Mouse (Mus musculus) left cerebral cortex, adult 8-10 months (tissue): Measurements from ENCODE around the gene Kirrel2. TPM values are rescaled to one million over a fixed set of nuclear protein-coding genes. Genes with fewer than 3 reads are reported as not detected.

Experiments
- DNase-seq, 2 experiments: peaks; one replicate each; pipeline ENCODE4 v3.0.0; 2022; ENCODE audit warnings: low spot score in 2 of 2
- total RNA-seq, 4 experiments: library from RNA; stranded (reverse); gene quantifications; 2 replicates each; pipeline ENCODE4 v1.2.4; 2022

Gene Kirrel2
- total RNA-seq, 4 experiments from 2014 or later = 5.5 to 10.2 (median 7.5) TPM

DNA sequence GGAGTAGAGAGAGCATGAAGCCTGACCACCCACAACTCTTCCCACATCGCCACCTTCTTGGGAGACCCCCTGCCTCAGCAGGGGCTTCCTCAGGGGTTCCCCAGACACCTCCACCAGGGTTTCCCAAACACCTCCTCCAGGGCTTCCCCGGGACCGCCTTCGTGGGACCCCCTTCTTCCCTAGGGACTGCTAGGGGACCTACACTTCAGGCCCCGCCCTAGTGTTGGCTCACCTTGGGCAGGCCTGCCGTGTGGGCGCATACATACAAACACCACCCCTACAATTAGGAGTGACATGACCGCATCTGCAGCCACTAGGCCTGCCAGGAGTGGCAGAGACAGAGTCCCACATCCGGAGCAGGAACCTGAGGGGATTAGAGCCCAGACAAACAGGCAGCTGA lies 39.6 kb downstream of the Kirrel2 start:
- DNase-seq = no peak

DNA sequence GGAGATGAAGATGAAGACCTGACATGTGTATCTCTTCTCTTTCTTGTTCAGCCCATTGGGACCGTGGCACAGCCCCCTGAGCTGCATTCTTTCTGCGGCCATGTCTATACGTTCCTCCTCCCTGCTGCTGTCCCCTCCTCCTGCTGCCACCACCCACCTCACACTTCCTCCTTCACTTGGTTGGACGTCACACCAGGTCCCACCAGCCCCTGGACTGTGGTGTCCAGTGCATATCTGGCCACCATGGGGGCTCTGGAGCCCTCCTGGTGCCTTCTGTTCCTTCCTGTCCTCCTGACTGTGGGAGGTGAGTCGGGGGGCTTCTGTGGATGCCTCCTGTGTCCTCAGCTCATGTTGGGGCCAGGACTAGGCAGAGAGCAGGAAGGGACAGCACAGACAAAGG lies 43.9 kb downstream of the Kirrel2 start, which contains the start of gene Tyrobp:
Gene Tyrobp, plus strand, starts transcription at position 165 of the 400 bp plus-strand sequence.
- DNase-seq = no peak

DNA sequence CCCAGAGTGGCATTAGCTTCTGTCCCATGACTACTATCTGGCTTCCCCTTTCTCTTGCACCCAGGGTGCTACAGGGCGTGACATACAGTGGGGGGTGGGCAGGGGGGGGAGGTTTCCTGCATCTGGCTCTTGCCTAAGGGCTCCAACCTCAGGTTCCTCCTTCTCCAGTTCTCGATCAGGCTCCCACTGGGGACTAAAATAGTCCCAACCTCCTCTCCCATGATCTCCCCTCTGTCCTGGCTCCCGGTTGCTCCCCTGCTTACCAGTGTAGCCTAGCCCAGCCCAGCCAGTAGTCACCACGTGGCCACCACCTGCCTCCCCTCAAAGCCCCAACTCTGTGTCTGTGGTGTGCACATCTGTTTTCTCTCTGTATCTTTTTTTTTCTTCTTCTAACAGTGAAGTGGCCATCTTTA lies 44.7 kb downstream of the Kirrel2 start:
- DNase-seq = no peak

DNA sequence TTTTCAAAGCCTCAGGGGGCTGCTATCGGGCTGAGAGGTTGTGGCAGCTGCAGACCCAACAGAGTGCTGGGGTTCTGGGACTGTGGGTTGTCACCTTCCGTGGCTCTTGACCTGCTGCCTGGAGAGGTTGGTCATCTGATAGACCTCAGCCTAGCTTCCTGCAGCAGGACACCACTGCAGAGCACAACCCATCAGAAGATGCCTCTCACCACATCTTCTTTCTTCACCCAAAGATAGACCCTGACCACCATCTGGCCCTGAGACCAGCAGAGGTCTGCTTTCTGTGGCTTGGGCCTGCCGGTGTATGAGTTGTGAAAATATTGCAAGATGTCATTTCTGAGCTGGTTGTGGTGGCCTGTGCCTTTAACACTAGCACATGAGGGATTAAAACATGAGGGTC lies 46.5 kb downstream of the Kirrel2 start:
- DNase-seq = no peak

DNA sequence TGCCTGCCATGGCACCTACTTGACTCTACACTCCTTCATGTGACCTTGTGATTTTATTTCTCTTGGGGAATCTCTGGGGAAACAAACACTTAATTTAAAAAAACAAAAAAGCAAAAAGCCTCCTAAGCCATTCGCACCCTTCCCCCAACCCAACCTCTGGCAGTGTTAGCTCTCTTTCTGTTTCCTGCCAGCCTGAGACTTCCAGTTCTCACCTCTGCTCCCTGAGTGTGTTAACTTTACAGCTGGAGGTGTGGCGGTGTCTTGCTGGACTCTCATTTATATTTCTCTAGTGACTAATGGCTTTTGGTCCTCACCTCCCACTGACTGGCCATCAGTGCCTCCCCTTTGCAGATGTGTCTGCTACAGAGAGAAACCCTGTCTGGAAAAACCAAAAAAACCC lies 47.7 kb downstream of the Kirrel2 start:
- DNase-seq = no peak

DNA sequence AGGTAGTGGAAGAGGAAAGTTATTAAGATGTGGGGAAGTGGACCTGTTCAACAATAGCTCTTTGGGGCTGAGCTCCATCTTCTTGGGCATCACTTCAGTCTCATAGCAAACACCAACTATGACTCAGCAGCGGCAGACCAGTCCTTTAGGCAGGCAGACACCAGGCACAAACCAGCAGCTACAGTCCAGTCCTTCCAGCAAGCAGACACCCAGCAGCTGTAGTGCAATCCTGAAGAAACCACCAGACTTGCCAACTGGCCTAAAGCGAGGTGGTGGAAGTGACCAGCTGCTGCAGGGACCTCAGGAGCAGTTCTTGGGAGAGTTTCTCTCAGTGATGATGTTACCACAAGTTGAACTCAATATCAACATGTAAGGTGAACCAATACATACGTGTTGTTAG lies 48.9 kb downstream of the Kirrel2 start:
- no peak for DNase-seq

DNA sequence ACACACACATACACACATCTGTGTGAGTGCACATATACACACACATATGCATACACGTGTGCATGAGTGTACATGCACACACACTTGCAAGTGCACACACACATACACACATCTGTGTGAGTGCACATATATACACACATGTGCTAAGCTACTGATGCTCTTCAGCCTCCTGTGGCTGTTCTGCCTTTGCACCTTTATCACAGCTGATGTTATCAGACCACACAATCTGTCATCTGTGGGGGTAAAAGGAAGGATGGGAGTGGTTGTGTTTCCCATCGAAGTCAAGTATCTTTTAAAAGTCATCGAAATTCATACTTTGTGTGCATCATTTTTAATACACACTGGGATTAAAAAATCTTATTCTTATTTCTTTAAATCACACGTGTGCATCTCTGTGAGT lies 55.1 kb downstream of the Kirrel2 start:
- no peak for DNase-seq

DNA sequence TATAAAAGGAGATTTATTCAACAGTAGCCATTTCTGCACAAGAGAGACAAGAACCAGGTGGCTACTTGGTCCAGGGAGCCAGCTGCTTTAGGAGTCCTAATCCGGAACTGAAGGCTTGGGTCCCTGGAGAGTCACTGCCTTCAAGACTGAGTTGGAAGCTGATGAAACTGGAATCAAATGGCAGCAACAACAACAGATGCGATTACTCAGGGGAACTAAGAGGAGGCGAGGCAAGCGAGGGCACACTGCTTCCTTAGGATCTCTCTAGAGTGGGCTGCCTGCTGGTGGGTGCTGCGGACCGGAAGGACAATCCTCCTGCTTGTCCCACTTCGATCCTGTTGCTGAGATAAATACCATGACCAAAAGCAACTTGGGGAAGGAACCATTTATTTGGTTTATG lies 57.8 kb downstream of the Kirrel2 start:
- DNase-seq = no peak

Other genes with a start within 250 kb of the Kirrel2 start
- 10 to 100 TPM; 56.6 to 66.4 (median 60.7) TPM for gene Polr2i, start 225.7 kb downstream of the Kirrel2 start, total RNA-seq
- gene Tbcb, start 225.4 kb downstream of the Kirrel2 start, total RNA-seq = 100 to 1,000 TPM; 119 to 124 (median 122) TPM
- gene Ovol3, start 222.0 kb downstream of the Kirrel2 start, total RNA-seq = not detected
- under 1 TPM; 0.36 to 0.50 (median 0.38) TPM for gene Thap8, start 177.6 kb downstream of the Kirrel2 start, total RNA-seq
- 1 to 10 TPM; 1.4 to 2.9 (median 1.8) TPM for gene Wdr62, start 177.3 kb downstream of the Kirrel2 start, total RNA-seq
- gene Clip3, start 166.0 kb downstream of the Kirrel2 start, total RNA-seq = 100 to 1,000 TPM; 377 to 471 (median 424) TPM
- 10 to 100 TPM; 60.6 to 74.5 (median 62.8) TPM for gene Alkbh6, start 149.0 kb downstream of the Kirrel2 start, total RNA-seq
- 10 to 100 TPM in 1 of 4 experiments, 1 to 10 TPM in 3; 7.4 to 10.5 (median 8.8) TPM for gene Syne4, start 142.9 kb downstream of the Kirrel2 start, total RNA-seq
- gene E130208F15Rik, start 135.9 kb downstream of the Kirrel2 start, total RNA-seq = under 1 TPM in 3 of 4 experiments, not detected in 1; 0.34 to 0.87 (median 0.48) TPM
- 10 to 100 TPM in 1 of 4 experiments, 1 to 10 TPM in 3; 8.3 to 10.0 (median 9.0) TPM for gene Sdhaf1, start 133.8 kb downstream of the Kirrel2 start, total RNA-seq
- 10 to 100 TPM; 29.0 to 31.8 (median 31.0) TPM for gene Lrfn3, start 94.9 kb downstream of the Kirrel2 start, total RNA-seq
- 100 to 1,000 TPM in 2 of 4 experiments, 10 to 100 TPM in 2; 25.2 to 334 (median 134) TPM for gene Tyrobp, start 43.9 kb downstream of the Kirrel2 start, total RNA-seq
- gene Hcst, start 37.8 kb downstream of the Kirrel2 start, total RNA-seq = 1 to 10 TPM in 3 of 4 experiments, not detected in 1; 1.4 to 3.0 (median 2.1) TPM
- gene Nfkbid, start 36.0 kb downstream of the Kirrel2 start, total RNA-seq = 1 to 10 TPM; 2.2 to 4.5 (median 2.8) TPM
- 1,000 to 10,000 TPM; 1,239 to 1,309 (median 1,269) TPM for gene Aplp1, start 12.2 kb downstream of the Kirrel2 start, total RNA-seq
- under 1 TPM; 0.68 to 0.82 (median 0.75) TPM for gene Nphs1, start 625 bp upstream of the Kirrel2 start, total RNA-seq
- gene Prodh2, start 35.9 kb upstream of the Kirrel2 start, total RNA-seq = not detected
- gene Arhgap33, start 77.4 kb upstream of the Kirrel2 start, total RNA-seq = 100 to 1,000 TPM; 177 to 184 (median 178) TPM
- 1 to 10 TPM; 5.5 to 8.1 (median 6.4) TPM for gene Hspb6, start 94.5 kb upstream of the Kirrel2 start, total RNA-seq
- 1 to 10 TPM; 3.4 to 4.4 (median 4.0) TPM for gene Proser3, start 94.6 kb upstream of the Kirrel2 start, total RNA-seq
- gene Lin37, start 102.1 kb upstream of the Kirrel2 start, total RNA-seq = 10 to 100 TPM; 33.8 to 45.0 (median 41.1) TPM
- 10 to 100 TPM; 61.5 to 76.6 (median 71.7) TPM for gene U2af1l4, start 105.6 kb upstream of the Kirrel2 start, total RNA-seq
- 1 to 10 TPM; 5.7 to 7.5 (median 6.3) TPM for gene Gm49396, start 105.7 kb upstream of the Kirrel2 start, total RNA-seq
- 100 to 1,000 TPM in 3 of 4 experiments, 10 to 100 TPM in 1; 97.2 to 102 (median 101) TPM for gene Psenen, start 105.9 kb upstream of the Kirrel2 start, total RNA-seq
- gene Igflr1, start 107.7 kb upstream of the Kirrel2 start, total RNA-seq = 1 to 10 TPM; 2.5 to 3.8 (median 2.8) TPM
- gene Kmt2b, start 131.0 kb upstream of the Kirrel2 start, total RNA-seq = 10 to 100 TPM; 43.7 to 52.9 (median 47.6) TPM
- not detected for gene Zbtb32, start 141.2 kb upstream of the Kirrel2 start, total RNA-seq
- under 1 TPM in 3 of 4 experiments, not detected in 1; 0.23 to 0.51 (median 0.35) TPM for gene Upk1a, start 155.2 kb upstream of the Kirrel2 start, total RNA-seq
- gene Cox6b1, start 168.5 kb upstream of the Kirrel2 start, total RNA-seq = 100 to 1,000 TPM; 641 to 753 (median 694) TPM
- not detected for gene Etv2, start 178.2 kb upstream of the Kirrel2 start, total RNA-seq
- gene Rbm42, start 192.6 kb upstream of the Kirrel2 start, total RNA-seq = 10 to 100 TPM; 57.5 to 68.0 (median 63.6) TPM
- gene Haus5, start 207.3 kb upstream of the Kirrel2 start, total RNA-seq = 1 to 10 TPM; 5.6 to 9.1 (median 7.3) TPM
- gene Pmis2, start 213.9 kb upstream of the Kirrel2 start, total RNA-seq = not detected
- not detected for gene 2200002J24Rik, start 241.2 kb upstream of the Kirrel2 start, total RNA-seq